Mouse (Mus musculus) spleen, adult 2 months (tissue): ENCODE data around the gene AI481877. TPM values are rescaled to one million over a fixed set of nuclear protein-coding genes. Genes with fewer than 3 reads are reported as not detected.

Experiments
- DNase-seq, 2 experiments: peaks; one replicate each; pipeline versions ENCODE4 v3.0.0 to v3.0.0-alpha.2; 2012 to 2021; ENCODE audit warnings: low spot score in 2 of 2, low read depth in 1 of 2
- H3K27ac ChIP-seq: fragments of 200-500 bp; 2 replicates; pipeline ENCODE4 v1.5.1; 2012; ENCODE audit warnings: low read length, inconsistent platforms; ENCODE audit not compliant: insufficient read depth
- H3K27me3 ChIP-seq: fragments of 200-500 bp; 2 replicates; pipeline ENCODE4 v1.6.1; 2012; ENCODE audit warnings: mild to moderate bottlenecking, moderate library complexity, low read length, inconsistent platforms; ENCODE audit not compliant: control insufficient read depth, insufficient read depth
- H3K36me3 ChIP-seq: fragments of 200-500 bp; 2 replicates; pipeline ENCODE4 v1.6.1; 2012; ENCODE audit warnings: mild to moderate bottlenecking, low read length, inconsistent platforms; ENCODE audit not compliant: control insufficient read depth, insufficient read depth
- H3K4me1 ChIP-seq: fragments of 200-500 bp; 2 replicates; pipeline ENCODE4 v1.6.1; 2011; ENCODE audit warnings: inconsistent platforms; ENCODE audit not compliant: control insufficient read depth, insufficient read depth, insufficient read length
- H3K4me3 ChIP-seq: fragments of 200-500 bp; 2 replicates; pipeline ENCODE4 v1.5.1; 2011; ENCODE audit warnings: mild to moderate bottlenecking, inconsistent platforms; ENCODE audit not compliant: insufficient read depth, insufficient read length; ENCODE audit errors: extremely low read depth
- CTCF ChIP-seq: fragments of 200-500 bp; IDR thresholded peaks from 2 replicates; pipeline ENCODE4 v1.5.1; 2011; ENCODE audit warnings: mild to moderate bottlenecking, inconsistent platforms; ENCODE audit not compliant: insufficient read depth, insufficient read length, insufficient replicate concordance; ENCODE audit errors: extremely low read depth
- POLR2A ChIP-seq: fragments of 200-500 bp; IDR thresholded peaks from 2 replicates; pipeline ENCODE4 v1.6.1; 2011; ENCODE audit warnings: low read depth, low read length, inconsistent platforms
- WGBS: fragments of 180-500 bp; shearing (Covaris S2); methylation state at CpG from one replicate; pipeline ENCODE4 v1.1.7; 2018; 5-methylcytosine and 5-hydroxymethylcytosine counted together
- polyA plus RNA-seq: library from polyadenylated mRNA; depleted of rRNA; stranded (reverse); fragments of >200 nt; gene quantifications from 2 replicates; pipeline ENCODE4 v1.2.3, GENCODE M21; 2012; rRNA removed

The AI481877 gene
- polyA plus RNA-seq, 1 experiment = not detected

DNA sequence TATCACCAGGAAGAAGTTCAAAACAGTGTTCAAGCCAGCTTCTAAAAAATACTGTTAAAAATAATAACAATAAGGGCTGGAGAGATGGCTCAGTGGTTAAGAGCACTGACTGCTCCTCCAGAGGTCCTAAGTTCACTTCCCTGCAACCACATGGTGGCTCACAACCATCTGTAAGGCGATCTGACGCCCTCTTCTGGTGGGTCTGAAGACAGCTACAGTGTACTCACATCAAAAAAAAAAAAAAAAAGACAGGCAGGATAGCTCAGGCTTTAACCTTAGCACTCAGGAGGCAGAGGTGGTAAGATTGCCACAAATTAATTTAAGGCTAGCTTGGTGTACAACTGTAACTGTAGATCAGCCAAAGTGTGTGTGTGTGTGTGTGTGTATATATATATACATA is 138.2 kb downstream of the AI481877 start:
- Histone ChIP-seq H3K27ac (no peak overlapping the region), H3K4me3 (no peak overlapping the region), H3K4me1 (peaks cover 6% of the 10 kb centered on the region; the same call in 1 of the 2 replicates), H3K27me3 (no peaks in the 10 kb centered on the region), H3K36me3 (no peaks in the 10 kb centered on the region)
- DNase-seq = peak; percentile 46 to 71
- WGBS = 8% methylated on average over 2 of the region's 2 CpGs
- TF ChIP-seq CTCF = no peak
- no peak for TF ChIP-seq POLR2A

DNA sequence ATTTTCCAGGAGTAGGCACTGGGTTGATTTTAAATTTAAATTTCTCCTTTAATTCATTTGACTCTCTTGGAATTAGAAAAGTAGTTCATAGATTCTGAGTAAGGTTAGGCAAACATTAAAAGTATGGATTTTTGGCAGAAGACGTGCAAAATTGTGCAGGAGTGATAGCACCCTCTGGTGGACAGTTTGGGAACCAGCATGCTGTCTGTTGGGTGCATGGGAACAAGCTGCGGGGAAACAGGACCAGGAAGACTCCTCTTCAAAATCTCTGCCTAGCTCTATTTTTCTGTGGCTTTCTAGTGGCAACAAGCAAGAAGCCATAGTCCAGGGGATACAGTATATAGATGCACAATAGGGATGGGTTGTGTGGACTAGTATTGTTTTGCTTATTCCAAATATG is 139.1 kb downstream of the AI481877 start:
- H3K36me3 ChIP-seq = no peaks in the 10 kb centered on the region
- 1% methylated on average over 2 of the region's 2 CpGs for WGBS
- peaks cover 4% of the 10 kb centered on the region; the same call in 1 of the 2 replicates for H3K4me1 ChIP-seq
- DNase-seq = peak; percentile 40 to 64
- no peak overlapping the region for H3K4me3 ChIP-seq
- no peaks in the 10 kb centered on the region for H3K27me3 ChIP-seq
- H3K27ac ChIP-seq = no peak overlapping the region
- TF ChIP-seq CTCF = peak; percentile 76; the same call in 1 of the 2 replicates
- no peak for TF ChIP-seq POLR2A

DNA sequence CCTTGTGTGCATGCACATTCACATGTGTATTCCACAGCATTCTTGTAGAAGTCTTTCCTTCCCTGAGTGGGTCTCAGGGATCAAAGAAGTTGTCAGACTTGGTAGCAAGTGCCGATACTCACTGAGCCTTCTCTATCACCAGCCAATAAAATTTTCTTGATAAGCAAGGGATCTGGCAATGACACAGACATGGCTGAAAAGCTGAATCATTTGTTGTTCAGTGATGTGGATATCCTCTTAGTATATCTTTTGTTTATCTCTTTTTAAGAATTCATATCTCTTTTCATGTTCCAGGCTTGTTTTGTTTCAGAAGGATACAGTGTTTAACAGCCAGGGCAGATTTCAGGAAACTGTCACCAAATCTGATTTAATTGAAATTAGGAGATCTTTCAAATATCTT is 140.1 kb downstream of the AI481877 start:
- no peak overlapping the region for H3K27ac ChIP-seq
- TF ChIP-seq POLR2A = no peak
- no peak for TF ChIP-seq CTCF
- no peaks in the 10 kb centered on the region for H3K36me3 ChIP-seq
- H3K27me3 ChIP-seq = no peaks in the 10 kb centered on the region
- no peak overlapping the region for H3K4me3 ChIP-seq
- peaks cover 2% of the 10 kb centered on the region; the same call in 1 of the 2 replicates for H3K4me1 ChIP-seq
- no peak for DNase-seq
- WGBS = 91% methylated on average over 1 of the region's 1 CpGs

DNA sequence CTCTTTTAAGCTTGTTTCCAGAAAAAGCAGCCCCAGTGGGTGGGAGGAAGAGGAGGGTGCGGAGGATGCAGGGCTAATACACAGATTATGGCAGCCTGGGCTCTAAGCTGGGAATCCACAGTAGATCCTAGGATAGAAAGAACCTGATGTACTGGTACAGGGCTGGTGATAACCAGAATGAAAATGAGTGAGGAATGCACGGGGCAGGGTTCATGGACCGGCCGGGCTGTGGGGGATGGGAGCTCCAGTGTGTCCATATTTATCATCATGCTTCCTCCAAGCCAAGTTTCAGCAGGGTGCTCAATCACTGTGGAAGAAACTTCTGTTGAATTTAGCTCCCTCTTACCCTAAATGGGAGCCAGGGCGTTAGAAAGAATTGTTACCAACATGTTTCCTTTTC is 141.7 kb downstream of the AI481877 start:
- H3K36me3 ChIP-seq = no peaks in the 10 kb centered on the region
- DNase-seq = no peak
- no peak overlapping the region for H3K27ac ChIP-seq
- WGBS = 87% methylated on average over 5 of the region's 5 CpGs
- TF ChIP-seq POLR2A (no peak), CTCF (no peak)
- no peak overlapping the region for H3K4me3 ChIP-seq
- no peaks in the 10 kb centered on the region for H3K27me3 ChIP-seq
- H3K4me1 ChIP-seq = no peaks in the 10 kb centered on the region

DNA sequence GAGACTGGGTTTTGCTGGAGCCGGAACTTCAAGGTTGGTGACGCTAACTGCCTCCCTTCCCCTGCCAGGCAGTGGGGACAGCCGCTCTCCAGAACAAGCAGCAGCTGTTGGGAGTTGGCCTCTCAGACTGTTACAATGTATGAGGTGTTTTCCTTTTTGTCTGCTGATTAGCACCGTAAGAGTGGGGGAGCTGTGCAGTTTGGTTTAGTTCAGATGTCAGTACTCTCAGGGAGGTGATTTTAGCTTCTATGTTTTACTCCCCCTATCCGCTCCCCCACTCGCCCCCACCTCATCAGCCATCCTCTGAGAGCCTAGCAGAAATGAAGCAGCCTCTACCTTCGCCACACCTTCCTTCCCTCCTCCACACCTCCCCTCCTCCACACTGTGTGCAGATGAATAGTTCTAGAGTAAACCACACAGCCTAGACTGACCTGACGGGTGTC is 143.5 kb downstream of the AI481877 start:
- H3K4me1 ChIP-seq = no peaks in the 10 kb centered on the region
- no peaks in the 10 kb centered on the region for H3K27me3 ChIP-seq
- DNase-seq = no peak
- 80% methylated on average over 8 of the region's 8 CpGs for WGBS
- H3K27ac ChIP-seq = no peak overlapping the region
- no peak for TF ChIP-seq POLR2A
- no peak for TF ChIP-seq CTCF
- no peaks in the 10 kb centered on the region for H3K36me3 ChIP-seq
- H3K4me3 ChIP-seq = no peak overlapping the region

DNA sequence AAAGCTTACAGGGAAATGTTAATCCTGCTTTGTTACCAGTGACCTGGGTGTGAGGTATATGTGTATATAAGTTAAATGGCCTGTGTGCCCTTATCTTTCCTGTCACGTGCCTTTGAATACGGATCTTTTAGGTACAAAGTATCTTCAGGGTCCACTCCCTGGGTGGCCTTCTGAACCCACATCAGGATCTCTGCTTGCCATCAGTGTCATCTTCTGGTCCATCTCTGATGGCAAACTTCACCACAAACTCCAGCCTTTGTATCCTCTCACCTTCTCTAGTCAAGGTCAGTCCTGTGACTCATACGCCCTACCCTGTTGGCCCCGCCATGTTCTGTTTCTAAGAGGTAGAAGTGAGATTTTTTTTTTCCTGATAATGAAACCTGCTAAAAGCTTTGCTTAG is 144.0 kb downstream of the AI481877 start, which contains the start of gene Dnajc25:
TSS of gene Dnajc25 (plus strand) at position 301 of the 400 bp plus-strand sequence.
- no peak within 1 kb of the TSS for H3K27ac ChIP-seq
- WGBS = 84% methylated on average over 4 of the region's 4 CpGs
- H3K4me3 ChIP-seq = no peak within 1 kb of the TSS
- no peak for TF ChIP-seq CTCF
- no peak for TF ChIP-seq POLR2A
- H3K4me1 ChIP-seq = no peaks in the 10 kb centered on the region
- H3K36me3 ChIP-seq = no peaks in the 10 kb centered on the region
- no peaks in the 10 kb centered on the region for H3K27me3 ChIP-seq
- no peak for DNase-seq

Other genes starting within 250 kb of the AI481877 start
- gene Ecpas, start 226.2 kb downstream of the AI481877 start, polyA plus RNA-seq = 10.0 and 21.6 TPM in 2 replicates
- 0.04 TPM in 1 of 2 replicates, not detected in the other for gene Zkscan16, start 195.4 kb downstream of the AI481877 start, polyA plus RNA-seq
- 0.92 and 0.96 TPM in 2 replicates for gene Ptgr1, start 151.9 kb downstream of the AI481877 start, polyA plus RNA-seq
- 1.4 and 2.9 TPM in 2 replicates for gene Dnajc25, start 143.9 kb downstream of the AI481877 start, polyA plus RNA-seq
- not detected in 2 replicates for gene Gm20503, start 135.8 kb downstream of the AI481877 start, polyA plus RNA-seq
- gene Gng10, start 103.9 kb downstream of the AI481877 start, polyA plus RNA-seq = 31.5 and 34.5 TPM in 2 replicates
- gene Ugcg, start 50.3 kb upstream of the AI481877 start, polyA plus RNA-seq = 57.9 and 62.6 TPM in 2 replicates